Mouse (Mus musculus) liver, embryonic 13.5 days (tissue): ENCODE results near the gene Rpa2. TPM values are rescaled to one million over a fixed set of nuclear protein-coding genes. Genes with fewer than 3 reads are reported as not detected.
"Not testable (repeated sequence)": the region's sequence is repeated elsewhere in the genome, so short reads cannot be mapped to it uniquely, and the experiment has no call there.

ENCODE experiments used
- ATAC-seq: fragments of 200-750 bp; cut with Nextera tagmentation; 2 replicates; pipeline ENCODE4 v1.8.0; 2017; ENCODE audit warnings: low read depth, mild to moderate bottlenecking, moderate number of reproducible peaks, moderate library complexity
- DNase-seq: peaks from one replicate; pipeline ENCODE4 v3.0.0; 2022
- H3K27ac ChIP-seq: fragments of 300-500 bp; sonication (generic); 2 replicates; pipeline ENCODE4 v1.5.1; 2015; ENCODE audit warnings: moderate library complexity, mild to moderate bottlenecking, inconsistent platforms
- H3K27me3 ChIP-seq: fragments of 300-500 bp; sonication (generic); 2 replicates; pipeline ENCODE4 v1.6.1; 2015; ENCODE audit warnings: mild to moderate bottlenecking, inconsistent platforms
- H3K36me3 ChIP-seq: fragments of 300-500 bp; sonication (generic); 2 replicates; pipeline ENCODE4 v1.6.1; 2015; ENCODE audit warnings: mild to moderate bottlenecking, inconsistent platforms
- H3K4me1 ChIP-seq: fragments of 300-500 bp; sonication (generic); replicated peaks from 2 replicates; pipeline ENCODE4 v1.6.1; 2015; ENCODE audit warnings: inconsistent platforms
- H3K4me2 ChIP-seq: fragments of 300-500 bp; sonication (generic); 2 replicates; pipeline ENCODE4 v1.6.1; 2015; ENCODE audit warnings: inconsistent platforms, mild to moderate bottlenecking, moderate library complexity
- H3K4me3 ChIP-seq: fragments of 300-500 bp; sonication (generic); replicated peaks from 2 replicates; pipeline ENCODE4 v1.5.1; 2015; ENCODE audit warnings: mild to moderate bottlenecking, inconsistent platforms
- H3K9ac ChIP-seq: fragments of 300-500 bp; sonication (generic); 2 replicates; pipeline ENCODE4 v1.6.1; 2015; ENCODE audit warnings: mild to moderate bottlenecking, inconsistent platforms
- H3K9me3 ChIP-seq: fragments of 300-500 bp; sonication (generic); replicated peaks from 2 replicates; pipeline ENCODE4 v1.6.1; 2016; ENCODE audit warnings: inconsistent platforms
- WGBS: fragments of 180-500 bp; shearing (Covaris S2); methylation state at CpG from one replicate; pipeline ENCODE4 v1.1.7; 2015; ENCODE audit not compliant: insufficient replicate concordance; 5-methylcytosine and 5-hydroxymethylcytosine counted together
- polyA plus RNA-seq: library from polyadenylated mRNA; unstranded; fragments of >200 nt; fragmentation: Nextera tagmentation; extraction: Ambion mirVana; gene quantifications from 2 replicates; pipeline ENCODE4 v1.2.1, GENCODE M21; 2015

Rpa2 gene
- polyA plus RNA-seq, 1 experiment from 2014 or later, result 107 TPM

- H3K4me2 ChIP-seq, H3K36me3 ChIP-seq, H3K9me3 ChIP-seq, H3K4me3 ChIP-seq, H3K27me3 ChIP-seq, ATAC-seq, H3K9ac ChIP-seq, DNase-seq, H3K27ac ChIP-seq: not testable (repeated sequence)
- H3K4me1 ChIP-seq, result peaks cover 13% of the 10 kb centered on the region; the same call in 1 of the 2 replicates
- 64% methylated on average over 3 of the region's 3 CpGs for WGBS
Measured at GRCm38 (mm10) chr4:132763125-132763524, 5.0 kb upstream of the Rpa2 start.

- peaks cover 68% of the 10 kb centered on the region for H3K36me3 ChIP-seq
- 80% methylated on average over 9 of the region's 9 CpGs for WGBS
- no peaks in the 10 kb centered on the region for H3K9me3 ChIP-seq
Measured at GRCm38 (mm10) chr4:132771776-132772175, 3.6 kb downstream of the Rpa2 start.

DNA sequence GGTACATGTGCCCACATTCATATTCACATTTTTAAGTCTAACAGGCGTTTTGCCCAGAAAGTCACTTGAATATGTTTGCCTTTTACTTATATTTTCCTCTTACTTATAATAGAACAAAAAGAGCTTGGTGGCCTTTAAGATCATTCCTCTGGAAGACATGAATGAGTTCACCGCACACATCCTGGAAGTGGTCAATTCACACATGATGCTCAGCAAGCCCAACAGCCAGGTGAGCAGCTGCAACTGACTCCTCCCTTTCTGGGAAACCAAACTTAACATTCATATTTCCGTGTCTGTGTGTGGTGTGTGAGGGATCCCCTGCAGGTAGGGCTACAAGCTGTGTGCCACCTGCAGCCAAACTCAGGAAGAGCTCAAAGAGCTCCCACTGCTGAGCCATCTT, 6.8 kb downstream of the Rpa2 start:
- Histone ChIP-seq H3K9me3 (no peaks in the 10 kb centered on the region), H3K4me1 (peaks cover 9% of the 10 kb centered on the region), H3K4me3 (no peak overlapping the region), H3K27me3 (no peaks in the 10 kb centered on the region), H3K9ac (no peak overlapping the region), H3K36me3 (peaks cover 99% of the 10 kb centered on the region), H3K4me2 (no peak overlapping the region), H3K27ac (no peak overlapping the region)
- 72% methylated on average over 3 of the region's 3 CpGs for WGBS
- DNase-seq (no peak), ATAC-seq (no peak)

More at GRCm38 (mm10) chr4:132771776-132772175, 3.6 kb downstream of the Rpa2 start:
- no peak for ATAC-seq
- Histone ChIP-seq H3K4me3 (no peak overlapping the region), H3K27me3 (no peaks in the 10 kb centered on the region), H3K4me2 (no peak overlapping the region), H3K27ac (no peak overlapping the region), H3K9ac (no peak overlapping the region; the same call in 1 of the 2 replicates), H3K4me1 (peaks cover 28% of the 10 kb centered on the region)
- DNase-seq, result no peak

GRCm38 (mm10) chr4:132776764-132777163, 8.6 kb downstream of the Rpa2 start:
- WGBS, result 85% methylated on average over 5 of the region's 5 CpGs
- no peak for ATAC-seq
- peaks cover 89% of the 10 kb centered on the region for H3K36me3 ChIP-seq

DNA sequence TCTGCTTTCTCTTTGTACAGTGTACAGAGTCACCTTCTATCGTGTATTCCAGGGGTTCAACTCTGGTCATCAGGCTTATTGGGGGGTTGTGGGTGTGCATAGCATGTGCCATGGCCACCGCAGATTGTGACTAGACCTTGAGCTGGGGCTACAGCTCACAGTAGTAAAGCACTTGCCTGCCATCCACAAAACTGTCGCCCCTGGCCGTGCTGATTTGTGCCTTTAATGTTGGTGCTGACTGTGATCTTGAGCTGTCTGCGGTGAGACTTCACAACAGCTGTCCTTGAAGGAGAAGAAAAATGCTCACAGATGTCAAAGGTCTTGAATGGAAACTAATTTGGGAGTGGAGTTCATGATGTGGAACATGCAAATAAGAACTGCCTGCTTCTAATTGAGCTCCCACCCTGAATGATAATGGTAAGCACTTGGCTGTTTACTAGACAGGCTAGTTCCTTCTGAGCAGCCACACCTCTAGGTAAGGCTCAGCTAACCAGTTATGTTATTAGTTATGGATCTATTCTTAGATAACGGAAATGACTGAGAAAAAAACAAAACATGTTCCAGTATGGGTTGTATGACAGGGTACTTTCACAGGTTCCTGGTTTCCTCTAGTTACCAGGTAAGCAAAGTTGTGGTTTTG, 10.6 kb downstream of the Rpa2 start:
- Histone ChIP-seq H3K4me1 (peaks cover 11% of the 10 kb centered on the region), H3K27me3 (no peaks in the 10 kb centered on the region), H3K9ac (no peak overlapping the region), H3K27ac (no peak overlapping the region), H3K4me3 (no peak overlapping the region), H3K4me2 (no peak overlapping the region), H3K9me3 (no peaks in the 10 kb centered on the region), H3K36me3 (peaks cover 70% of the 10 kb centered on the region)
- DNase-seq (no peak), ATAC-seq (no peak)
- 92% methylated on average over 6 of the region's 6 CpGs for WGBS

More at GRCm38 (mm10) chr4:132776764-132777163, 8.6 kb downstream of the Rpa2 start:
- DNase-seq, result peak; percentile 30
- Histone ChIP-seq H3K4me1 (no peaks in the 10 kb centered on the region), H3K4me3 (no peak overlapping the region), H3K27me3 (no peaks in the 10 kb centered on the region), H3K9me3 (no peaks in the 10 kb centered on the region), H3K27ac (no peak overlapping the region), H3K9ac (no peak overlapping the region), H3K4me2 (no peak overlapping the region)

DNA sequence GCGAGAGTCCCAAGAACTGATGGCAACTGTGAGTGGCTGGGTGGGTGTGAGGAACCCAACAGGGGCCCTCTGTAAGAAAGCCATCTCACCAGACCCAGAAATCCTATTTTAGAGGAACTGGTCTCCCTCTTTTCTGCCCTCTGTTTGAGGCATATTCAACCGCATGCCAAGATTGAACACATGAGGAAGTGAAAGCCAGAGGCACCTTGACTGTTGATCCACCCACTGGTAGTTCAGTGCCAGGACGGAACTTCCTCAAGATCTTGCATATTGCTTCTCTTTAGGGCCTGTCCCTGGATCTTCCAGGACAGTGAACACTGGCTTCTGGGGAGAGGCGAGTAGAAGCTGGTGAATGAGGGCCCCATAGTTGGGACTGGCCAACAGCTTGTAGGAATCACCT, 12.2 kb downstream of the Rpa2 start:
- Histone ChIP-seq H3K9me3 (no peaks in the 10 kb centered on the region), H3K27ac (no peak overlapping the region), H3K36me3 (peaks cover 55% of the 10 kb centered on the region), H3K4me2 (no peak overlapping the region), H3K4me1 (peaks cover 17% of the 10 kb centered on the region), H3K9ac (no peak overlapping the region), H3K4me3 (no peak overlapping the region), H3K27me3 (no peaks in the 10 kb centered on the region)
- WGBS, result 79% methylated on average over 4 of the region's 4 CpGs
- DNase-seq, result no peak
- ATAC-seq, result no peak

DNA sequence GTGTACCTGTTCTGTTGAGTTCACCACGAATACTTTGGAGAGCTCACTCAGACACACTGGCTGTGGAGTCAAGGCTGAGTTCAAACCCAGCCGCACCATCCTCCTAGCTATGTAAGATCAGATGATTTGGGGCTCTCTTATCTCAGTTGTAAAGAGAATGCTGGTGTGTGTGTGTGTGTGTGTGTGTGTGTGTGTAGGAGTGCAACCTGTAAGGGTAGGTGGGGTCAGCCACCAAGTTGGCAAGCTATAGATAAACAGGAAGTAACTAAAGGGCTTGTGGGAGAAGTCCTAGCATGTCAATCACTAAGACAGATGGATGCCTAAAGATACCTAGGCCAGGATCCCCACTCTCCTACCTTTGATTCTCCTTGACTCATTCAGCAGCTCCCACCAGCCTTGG, 15.6 kb downstream of the Rpa2 start:
- no peak overlapping the region for H3K27ac ChIP-seq
- no peak for DNase-seq
- WGBS, result 63% methylated on average over 2 of the region's 2 CpGs

GRCm38 (mm10) chr4:132785228-132785627, 17.1 kb downstream of the Rpa2 start:
- Histone ChIP-seq H3K4me1 (peaks cover 17% of the 10 kb centered on the region), H3K9me3 (no peaks in the 10 kb centered on the region), H3K36me3 (peaks cover 5% of the 10 kb centered on the region; the same call in 1 of the 2 replicates), H3K4me2 (no peak overlapping the region), H3K27me3 (no peaks in the 10 kb centered on the region), H3K27ac (no peak overlapping the region), H3K4me3 (no peak overlapping the region), H3K9ac (no peak overlapping the region)
- 86% methylated on average over 13 of the region's 13 CpGs for WGBS
- ATAC-seq, result no peak
- no peak for DNase-seq

More for the DNA sequence above, 15.6 kb downstream of the Rpa2 start:
- Histone ChIP-seq H3K9me3 (no peaks in the 10 kb centered on the region), H3K36me3 (peaks cover 20% of the 10 kb centered on the region), H3K9ac (no peak overlapping the region), H3K27me3 (no peaks in the 10 kb centered on the region), H3K4me2 (no peak overlapping the region), H3K4me1 (peaks cover 17% of the 10 kb centered on the region), H3K4me3 (no peak overlapping the region)
- no peak for ATAC-seq

GRCm38 (mm10) chr4:132789731-132790130, 21.6 kb downstream of the Rpa2 start:
- no peak overlapping the region for H3K4me2 ChIP-seq
- no peak overlapping the region for H3K9ac ChIP-seq
- H3K36me3 ChIP-seq, result no peaks in the 10 kb centered on the region
- peaks cover 4% of the 10 kb centered on the region; the same call in 1 of the 2 replicates for H3K4me1 ChIP-seq
- no peak overlapping the region for H3K4me3 ChIP-seq
- H3K27me3 ChIP-seq, result peaks cover 13% of the 10 kb centered on the region
- DNase-seq, result no peak
- 82% methylated on average over 8 of the region's 8 CpGs for WGBS
- no peak overlapping the region for H3K27ac ChIP-seq
- ATAC-seq, result no peak
- H3K9me3 ChIP-seq, result no peaks in the 10 kb centered on the region

GRCm38 (mm10) chr4:132793322-132794004, 25.3 kb downstream of the Rpa2 start:
- H3K36me3 ChIP-seq, H3K9ac ChIP-seq, DNase-seq, H3K9me3 ChIP-seq, ATAC-seq, H3K27ac ChIP-seq: not testable (repeated sequence)
- 73% methylated on average over 8 of the region's 9 CpGs for WGBS
- H3K27me3 ChIP-seq, result peaks cover 31% of the 10 kb centered on the region
- 0 out of 2 replicates have a peak overlapping the region, but pooled peaks have one; percentile 10 for H3K4me2 ChIP-seq
- H3K4me1 ChIP-seq, result peaks cover 19% of the 10 kb centered on the region
- peak overlapping the region; percentile 21; the same call in 1 of the 2 replicates for H3K4me3 ChIP-seq

DNA sequence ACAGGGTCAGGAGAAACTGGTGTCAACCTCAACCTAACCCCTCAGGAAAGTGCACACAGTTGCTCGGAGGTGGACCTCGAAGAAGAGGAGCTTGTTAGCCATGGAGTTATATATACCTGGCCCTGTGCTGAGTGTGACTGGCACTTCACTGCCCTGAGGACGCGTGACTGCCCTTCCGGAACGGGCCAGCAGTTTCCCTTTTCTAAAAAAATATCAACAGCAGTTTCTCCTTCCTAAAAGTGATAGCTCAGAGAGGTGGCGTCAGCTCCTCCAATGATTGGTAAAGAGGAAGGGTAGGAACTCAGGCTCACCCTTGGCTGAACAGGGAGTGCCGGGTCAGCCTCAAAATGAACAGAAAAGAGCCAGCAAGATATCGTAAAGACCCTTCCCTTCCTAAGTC, 25.9 kb downstream of the Rpa2 start:
- Histone ChIP-seq H3K27me3 (peaks cover 31% of the 10 kb centered on the region), H3K4me3 (peak overlapping the region; percentile 21; the same call in 1 of the 2 replicates), H3K27ac (no peak overlapping the region; the same call in 1 of the 2 replicates), H3K4me2 (peak overlapping the region; percentile 10; the same call in 1 of the 2 replicates), H3K9ac (no peak overlapping the region), H3K9me3 (no peaks in the 10 kb centered on the region), H3K4me1 (peaks cover 19% of the 10 kb centered on the region), H3K36me3 (no peaks in the 10 kb centered on the region)
- 18% methylated on average over 9 of the region's 9 CpGs for WGBS
- ATAC-seq (no peak), DNase-seq (no peak)
